Mouse (Mus musculus): ENCODE results near the gene Mapkapk5.

- TF ChIP-seq CTCF (IDR thresholded peaks at IDR 0.05; ENCODE audit: insufficient read depth, low read length): no peak
- no peak for TF ChIP-seq POLR2A (IDR thresholded peaks at IDR 0.05; ENCODE audit: borderline replicate concordance, extremely low read depth, low read depth, low read length)
These were observed 1.4 kb upstream of the Mapkapk5 start for GRCm38 (mm10) chr5:121547084-121547483.

All from lung, adult 2 months (tissue).